Mouse (Mus musculus) embryo, embryonic 10 days (tissue): Measurements from ENCODE around the gene Fry.
A peak's percentile ranks its signal among the peaks of the same experiment; 100 is the strongest.
"Not testable (repeated sequence)": the region's sequence is repeated elsewhere in the genome, so short reads cannot be mapped to it uniquely, and the experiment has no call there.

Experiments
- DNase-seq: peaks from one replicate; pipeline ENCODE4 v3.0.0-alpha.2; 2015; ENCODE audit warnings: low spot score

Gene Fry

GRCm38 (mm10) chr5:150457165-150457903 is 338.9 kb downstream of the Fry start:
- no peak for DNase-seq

DNA sequence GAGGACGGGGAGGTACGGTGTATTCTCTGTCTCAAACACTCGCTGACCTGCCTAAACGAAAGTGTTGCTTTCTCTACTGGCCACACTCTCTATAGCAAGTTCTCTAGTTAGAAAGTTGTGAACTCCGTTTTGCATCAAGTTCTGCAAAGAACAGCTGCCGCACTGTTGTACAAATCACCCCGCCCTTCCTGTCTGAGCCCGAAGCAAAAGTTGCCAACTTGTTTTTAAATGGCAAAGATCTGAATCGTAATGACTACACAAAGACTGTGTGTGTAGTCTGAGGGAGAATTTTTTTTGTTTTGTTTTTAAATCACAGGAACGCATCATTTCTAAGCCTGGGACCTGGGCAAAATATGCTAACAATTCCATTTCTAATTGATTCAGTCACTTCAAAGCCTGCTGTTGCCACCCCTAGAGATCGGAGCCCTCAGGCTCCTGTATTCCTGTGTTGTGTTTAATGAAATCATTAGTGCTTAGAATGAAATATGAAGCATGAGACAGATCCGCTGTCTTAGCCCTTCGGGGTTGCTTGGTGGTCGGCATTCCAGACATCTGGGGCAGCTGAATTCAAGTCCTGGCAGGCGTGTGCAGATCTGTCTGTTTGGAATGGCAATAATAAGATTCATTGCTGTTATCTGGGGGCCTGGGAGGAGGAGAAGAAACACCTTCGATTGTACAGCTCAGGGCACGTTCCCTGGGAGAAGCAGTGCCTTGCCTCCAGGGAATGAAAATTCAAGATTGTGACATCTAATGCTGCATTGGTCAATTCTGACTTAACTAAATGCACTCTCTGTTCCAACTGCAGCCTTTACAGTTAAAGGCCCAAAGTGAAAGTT is 339.7 kb downstream of the Fry start:
- DNase-seq, result peak; percentile 28

DNA sequence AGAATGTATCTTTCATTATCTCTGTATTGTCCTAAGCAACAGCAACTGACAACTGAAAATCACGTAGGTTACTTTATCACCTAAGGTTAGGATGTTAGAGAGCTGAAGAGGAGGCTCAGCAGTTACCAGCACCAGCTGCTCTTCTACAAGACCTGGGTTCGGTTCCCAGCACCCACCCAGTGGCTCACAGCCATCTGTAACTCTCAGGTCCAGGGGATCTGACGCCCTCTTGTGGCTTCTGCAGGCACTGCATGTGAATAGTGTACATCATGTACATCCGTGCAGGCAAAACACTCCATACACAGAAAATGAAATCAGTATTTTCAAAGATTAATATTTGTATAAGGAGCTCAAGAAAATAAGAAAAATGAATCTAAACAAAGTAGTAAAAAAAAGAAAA is 341.4 kb downstream of the Fry start:
- DNase-seq, result no peak

DNA sequence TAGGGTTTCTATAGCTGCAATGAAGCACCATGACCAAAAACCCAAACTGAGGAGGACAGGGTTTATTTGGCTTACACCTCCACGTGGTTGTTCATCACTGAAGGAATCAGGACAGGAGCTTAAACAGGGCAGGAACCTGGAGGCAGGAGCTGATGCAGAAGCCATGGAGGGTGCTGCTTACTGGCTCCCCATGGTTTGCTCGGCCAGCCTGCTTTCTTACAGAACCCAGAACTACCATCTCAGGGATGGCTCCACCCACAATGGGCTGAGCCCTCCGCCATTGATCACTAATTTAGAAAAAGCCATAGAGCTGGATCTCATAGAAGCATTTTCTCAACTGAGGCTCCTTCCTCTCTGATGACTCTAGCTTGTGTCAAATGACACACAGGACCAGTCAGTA is 346.3 kb downstream of the Fry start:
- DNase-seq, result no peak

DNA sequence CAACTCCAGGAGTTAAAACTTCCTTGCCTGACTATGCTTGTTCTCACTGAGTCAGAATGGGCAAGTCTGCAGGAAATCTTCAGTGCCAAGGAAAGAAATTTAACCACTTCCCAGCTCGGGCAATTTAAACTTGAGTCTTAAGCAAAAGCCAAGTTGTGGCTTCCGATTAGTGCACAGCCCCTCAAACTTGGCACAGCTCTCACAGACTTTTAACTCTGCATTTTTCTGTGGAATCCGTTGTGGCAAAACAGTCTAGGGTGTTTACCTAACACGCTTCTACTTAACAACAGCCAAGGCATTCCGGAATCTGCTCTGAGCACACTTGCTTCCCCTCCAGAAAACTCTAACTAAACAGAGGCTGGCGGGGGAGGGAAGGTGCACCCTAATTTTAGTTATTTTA is 346.8 kb downstream of the Fry start:
- DNase-seq, result no peak

DNA sequence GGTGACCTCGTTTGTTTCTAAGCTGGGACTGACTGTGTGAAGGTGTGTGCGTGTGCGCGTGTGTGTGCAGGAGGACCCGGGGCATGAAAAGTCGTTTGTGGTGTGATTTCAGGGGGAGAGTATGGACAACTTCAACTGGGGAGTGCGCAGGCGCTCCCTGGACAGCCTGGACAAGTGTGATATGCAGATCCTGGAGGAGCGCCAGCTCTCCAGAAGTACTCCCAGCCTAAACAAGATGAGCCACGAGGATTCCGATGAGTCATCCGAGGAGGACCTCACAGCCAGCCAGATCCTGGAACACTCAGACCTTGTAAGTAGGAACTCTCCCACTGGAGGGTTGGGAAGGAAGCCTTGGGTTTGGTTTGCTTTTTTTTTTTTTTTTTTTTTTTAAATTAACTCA is 347.7 kb downstream of the Fry start:
- DNase-seq, result peak; percentile 34

DNA sequence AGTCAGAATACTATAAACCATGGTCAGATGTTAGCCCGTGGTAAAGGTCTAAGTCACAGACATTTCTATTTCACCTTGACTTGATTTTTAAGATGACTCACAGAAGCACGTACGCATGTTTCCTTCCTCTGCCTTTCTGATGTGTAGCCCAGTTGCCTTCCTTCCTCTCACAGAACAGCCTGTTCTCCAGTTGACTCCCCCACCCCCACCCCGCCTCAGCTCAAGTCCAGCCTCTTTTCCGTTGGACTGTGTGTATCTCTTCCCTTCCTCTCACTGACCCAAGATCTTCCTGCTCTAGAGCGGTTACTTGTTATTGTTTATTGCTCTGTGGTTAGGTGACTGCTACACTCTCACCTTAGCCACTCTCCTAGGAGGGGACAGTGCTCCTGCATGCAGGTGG is 350.0 kb downstream of the Fry start:
- no peak for DNase-seq

GRCm38 (mm10) chr5:150477364-150477763 is 358.9 kb downstream of the Fry start:
- DNase-seq, result no peak

DNA sequence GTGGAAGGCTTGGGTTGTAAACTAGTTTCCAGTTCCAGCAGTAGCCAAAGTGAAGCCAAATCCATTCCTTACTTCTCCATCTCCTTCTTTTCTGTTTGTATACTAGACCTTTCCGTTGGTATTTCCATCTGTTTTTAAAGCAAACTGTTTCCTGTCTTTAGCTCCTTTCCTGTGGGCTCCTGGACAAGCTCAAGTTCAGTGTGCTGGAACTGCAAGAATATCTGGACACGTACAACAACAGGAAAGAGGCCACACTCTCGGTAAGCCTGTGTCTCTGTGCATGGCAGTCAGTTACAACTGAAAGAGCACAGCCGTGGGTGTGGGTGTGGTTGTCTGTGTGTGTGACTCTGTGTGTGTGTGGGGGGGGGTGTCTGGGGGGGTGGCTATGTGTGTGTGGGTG is 360.2 kb downstream of the Fry start:
- no peak for DNase-seq

- peak; percentile 61 for DNase-seq
Observed at GRCm38 (mm10) chr5:150485198-150485597, 366.8 kb downstream of the Fry start.

GRCm38 (mm10) chr5:150490285-150490684 is 371.8 kb downstream of the Fry start:
- no peak for DNase-seq

GRCm38 (mm10) chr5:150490821-150491220 is 372.4 kb downstream of the Fry start:
- DNase-seq, result no peak

GRCm38 (mm10) chr5:150491573-150492173 is 373.2 kb downstream of the Fry start:
- DNase-seq, result not testable (repeated sequence)

DNA sequence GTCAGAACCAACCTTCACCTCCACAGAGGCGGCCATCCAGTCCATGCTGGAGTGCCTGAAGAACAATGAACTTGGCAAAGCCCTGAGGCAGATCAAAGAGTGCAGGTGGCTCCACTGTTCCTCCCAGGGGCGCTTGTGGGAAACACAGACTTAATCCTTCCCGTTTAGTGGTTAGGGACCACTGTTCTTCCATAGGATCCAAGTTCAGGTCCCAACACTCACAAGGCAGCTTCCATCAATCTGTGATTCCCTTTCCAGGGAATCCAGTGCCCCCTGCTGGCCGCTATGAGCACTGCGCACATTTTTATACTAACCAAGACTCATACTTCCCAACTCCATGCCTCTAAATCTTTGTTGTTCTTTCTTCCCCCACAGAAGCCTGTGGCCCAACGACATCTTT is 377.3 kb downstream of the Fry start:
- peak; percentile 45 for DNase-seq

- DNase-seq, result no peak
Observed at GRCm38 (mm10) chr5:150510451-150511225, 392.2 kb downstream of the Fry start.

DNA sequence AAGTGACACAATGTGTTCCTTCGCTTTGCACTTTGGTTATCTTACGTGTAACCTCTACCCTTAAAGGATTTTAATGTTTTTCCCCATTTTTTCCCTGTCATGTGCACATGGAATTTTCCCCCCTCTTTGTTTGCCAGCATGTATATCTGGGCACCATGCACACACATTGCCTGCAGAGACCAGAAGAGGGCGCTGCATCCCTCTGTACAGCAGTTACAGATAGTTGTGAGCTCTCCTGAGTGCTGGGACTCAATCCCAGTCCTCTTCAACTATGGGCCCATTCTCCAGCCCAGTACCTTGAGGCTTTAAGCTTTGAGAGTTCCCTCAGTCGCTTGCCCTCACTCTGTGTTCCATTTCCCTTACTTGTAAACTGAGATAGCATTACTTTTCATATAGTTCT is 394.8 kb downstream of the Fry start:
- DNase-seq, result no peak

- no peak for DNase-seq
Observed at GRCm38 (mm10) chr5:150514027-150514426, 395.6 kb downstream of the Fry start.

- no peak for DNase-seq
Observed at GRCm38 (mm10) chr5:150518064-150518463, 399.6 kb downstream of the Fry start, which contains the start of gene Zar1l. Zar1l (minus strand) TSS chr5:150518164.

- no peak for DNase-seq
Observed at GRCm38 (mm10) chr5:150519551-150519950, 401.1 kb downstream of the Fry start.

DNA sequence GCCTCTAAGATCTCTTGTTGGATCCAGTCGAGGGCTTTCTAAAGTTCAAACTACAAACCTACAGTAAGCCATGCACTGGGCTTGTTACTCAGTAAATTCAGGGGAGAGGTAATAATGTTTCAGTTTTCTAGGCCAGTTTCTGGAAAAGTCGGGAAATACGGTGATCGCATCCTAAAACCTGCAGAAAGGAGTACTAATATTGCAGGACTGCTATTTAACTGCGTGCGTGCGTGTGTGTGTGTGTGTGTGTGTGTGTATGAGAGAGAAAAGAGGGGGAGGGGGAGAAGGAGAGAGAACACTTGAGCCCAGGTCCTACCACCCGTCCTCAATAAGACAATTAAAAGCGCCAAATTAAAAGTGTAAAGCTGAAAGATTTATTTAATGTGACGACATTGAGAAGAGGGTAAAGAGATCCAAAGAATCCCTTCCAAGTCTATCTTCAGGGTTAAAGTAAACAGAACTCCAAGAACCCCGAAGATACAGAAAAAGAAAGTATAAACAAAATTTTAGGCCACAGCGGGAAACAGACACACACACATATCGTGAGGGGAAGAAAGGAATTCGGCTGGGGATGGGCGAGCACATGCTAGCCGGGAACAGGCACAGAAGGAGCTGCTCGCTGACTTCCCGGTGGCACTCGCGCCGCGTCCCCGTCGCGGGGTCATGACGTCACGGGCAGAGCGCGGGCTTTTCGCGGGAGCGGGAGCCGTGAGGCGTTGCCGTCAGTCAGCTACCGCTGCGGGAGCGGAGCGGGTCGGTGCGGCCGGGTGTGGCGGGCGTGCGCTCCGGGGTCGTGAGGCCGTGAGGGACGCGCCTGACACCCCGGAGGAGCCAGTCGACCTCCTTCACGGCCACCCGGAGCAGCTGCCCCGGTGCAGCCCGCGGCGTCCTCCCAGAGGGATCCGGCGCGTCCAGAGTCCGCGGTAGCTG is 403.8 kb downstream of the Fry start, which contains the start of gene Brca2:
TSS of gene Brca2 (plus strand) at position 694 of the 930 bp plus-strand sequence.
- DNase-seq, result peak; percentile 93

GRCm38 (mm10) chr5:150522867-150523234 is 404.4 kb downstream of the Fry start:
- DNase-seq, result no peak
